14 mouse cellular contexts compared by ENCODE assay signal in the genomic region with DNA sequence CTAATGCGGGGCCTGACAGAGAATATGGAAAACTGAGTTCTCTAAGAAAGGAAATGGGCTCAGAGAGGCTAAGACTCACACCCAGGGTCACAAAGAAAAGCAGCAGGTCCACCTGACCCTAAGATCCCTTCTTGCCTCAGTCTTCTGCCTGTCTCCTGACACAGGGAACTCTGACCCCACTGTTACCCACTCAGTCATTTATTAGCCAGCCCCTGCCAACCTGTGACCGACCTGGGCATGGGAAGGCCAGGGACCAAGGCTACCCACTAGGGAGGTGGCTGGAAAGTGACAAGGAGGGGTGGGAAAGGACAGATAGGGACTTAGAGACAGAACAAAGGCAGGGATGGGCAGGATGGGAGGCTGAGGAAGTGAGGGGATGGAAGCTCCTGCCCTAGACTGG. TPM values are rescaled to one million over a fixed set of nuclear protein-coding genes. Genes with fewer than 3 reads are reported as not detected.
DNase-seq lines count a peak whose midpoint lies in the region; ATAC-seq and TF ChIP-seq lines count a peak whose summit lies in the region.
"Had no signal": no experiment of that assay in that cellular context is flagged by ENCODE, and none has a peak within 500 bp of the region (broad histone marks: within the 10 kb centered on the region; RNA-seq: fewer than 3 reads in every experiment).

No protein-coding gene starts in this region.

- peaks cover 51% of the 10 kb centered on the region for H3K4me1 ChIP-seq in hindbrain, embryonic 12.5 days
- peaks cover 27% of the 10 kb centered on the region for H3K4me1 ChIP-seq in hindbrain, embryonic 14.5 days (replicated peaks; ENCODE audit: control insufficient read depth, insufficient read depth, low read length)
- H3K4me1 ChIP-seq in lung, postnatal 0 days (ENCODE audit: insufficient read depth, low read depth, low read length) = peaks cover 42% of the 10 kb centered on the region

- TF ChIP-seq CTCF in gastrocnemius, adult 2 months (IDR thresholded peaks at IDR 0.05) = no peak
- TF ChIP-seq CTCF in lung, postnatal 0 days (IDR thresholded peaks at IDR 0.05) = no peak

- H3K4me2 ChIP-seq in hindbrain, embryonic 12.5 days (replicated peaks) = no peak overlapping the region
- no peak overlapping the region for H3K4me2 ChIP-seq in hindbrain, embryonic 14.5 days (replicated peaks)
- no peak overlapping the region for H3K4me2 ChIP-seq in lung, postnatal 0 days (replicated peaks; ENCODE audit: low read depth, low read length)
- H3K4me2 ChIP-seq: neural tube, embryonic 13.5 days; stomach, embryonic 15.5 days had no signal

- no peak for ATAC-seq in hindbrain, embryonic 12.5 days (ENCODE audit: low FRiP score)
- ATAC-seq in hindbrain, embryonic 14.5 days (ENCODE audit: low FRiP score) = no peak
- ATAC-seq in lung, postnatal 0 days = no peak
- ATAC-seq in megakaryocyte-erythroid progenitor cell, adult 5-6 weeks (replicated peaks; ENCODE audit: low FRiP score, low TSS enrichment, poor library complexity, severe bottlenecking) = no peak
- ATAC-seq: forebrain, embryonic 16.5 days had no signal

- peak overlapping the region; percentile 83 for H3K27ac ChIP-seq in gastrocnemius, adult 2 months
- 0 out of 2 replicates have a peak overlapping the region, but pooled peaks have one; percentile 12 for H3K27ac ChIP-seq in hindbrain, embryonic 12.5 days
- no peak overlapping the region for H3K27ac ChIP-seq in hindbrain, embryonic 14.5 days
- peak overlapping the region; percentile 91 for H3K27ac ChIP-seq in lung, postnatal 0 days (ENCODE audit: low read length)
- H3K27ac ChIP-seq: neural tube, embryonic 13.5 days; stomach, embryonic 15.5 days had no signal

- H3K4me3 ChIP-seq in gastrocnemius, adult 2 months = no peak overlapping the region
- H3K4me3 ChIP-seq in hindbrain, embryonic 12.5 days = no peak overlapping the region
- H3K4me3 ChIP-seq in hindbrain, embryonic 14.5 days (replicated peaks; ENCODE audit: low read length) = no peak overlapping the region
- H3K4me3 ChIP-seq in lung, postnatal 0 days (ENCODE audit: low read depth, low read length) = no peak overlapping the region
- H3K4me3 ChIP-seq: megakaryocyte, embryonic 14.5 days; neural tube, embryonic 13.5 days; stomach, embryonic 15.5 days had no signal

- no peak for TF ChIP-seq EP300 in lung, postnatal 0 days (IDR thresholded peaks at IDR 0.05)

- intact Hi-C loops in gastrocnemius, adult 2 months (cut with DNase I) = no loop called here
- intact Hi-C loops in gastrocnemius, postnatal 36 days (cut with DNase I) = no loop called here

- no peaks in the 10 kb centered on the region for H3K9me3 ChIP-seq in hindbrain, embryonic 12.5 days (replicated peaks)
- no peaks in the 10 kb centered on the region for H3K9me3 ChIP-seq in hindbrain, embryonic 14.5 days (ENCODE audit: control insufficient read depth, low read length)
- no peaks in the 10 kb centered on the region for H3K9me3 ChIP-seq in lung, postnatal 0 days (ENCODE audit: low read length)
- H3K9me3 ChIP-seq: megakaryocyte, embryonic 14.5 days; neural tube, embryonic 13.5 days; stomach, embryonic 15.5 days had no signal

- no peak overlapping the region for H3K9ac ChIP-seq in hindbrain, embryonic 12.5 days
- H3K9ac ChIP-seq in hindbrain, embryonic 14.5 days = no peak overlapping the region
- H3K9ac ChIP-seq in lung, postnatal 0 days (replicated peaks; ENCODE audit: low read depth) = no peak overlapping the region
- H3K9ac ChIP-seq: neural tube, embryonic 13.5 days; stomach, embryonic 15.5 days had no signal

- H3K27me3 ChIP-seq in hindbrain, embryonic 12.5 days = peaks cover 8% of the 10 kb centered on the region; the same call in 1 of the 2 replicates
- H3K27me3 ChIP-seq in hindbrain, embryonic 14.5 days (ENCODE audit: control insufficient read depth, insufficient read depth, low read length) = no peaks in the 10 kb centered on the region
- no peaks in the 10 kb centered on the region for H3K27me3 ChIP-seq in lung, postnatal 0 days (replicated peaks; ENCODE audit: insufficient read depth, low read length)
- H3K27me3 ChIP-seq: neural tube, embryonic 13.5 days; stomach, embryonic 15.5 days had no signal

- no peaks in the 10 kb centered on the region for H3K36me3 ChIP-seq in hindbrain, embryonic 12.5 days
- H3K36me3 ChIP-seq in hindbrain, embryonic 14.5 days (replicated peaks; ENCODE audit: control insufficient read depth, insufficient read depth) = no peaks in the 10 kb centered on the region
- H3K36me3 ChIP-seq in lung, postnatal 0 days (ENCODE audit: insufficient read depth, low read length) = no peaks in the 10 kb centered on the region
- H3K36me3 ChIP-seq: neural tube, embryonic 13.5 days; stomach, embryonic 15.5 days had no signal

- DNase-seq in gastrocnemius, adult 2 months = no peak
- DNase-seq in gastrocnemius, postnatal 36 days = no peak
- no peak for DNase-seq in hindbrain, embryonic 14.5 days (ENCODE audit: low spot score)
- DNase-seq in lung, postnatal 0 days (ENCODE audit: low spot score) = no peak
- no peak for DNase-seq in lung, adult 18-20 months
- DNase-seq in right cerebral cortex, postnatal 14 days = no peak
- DNase-seq: cerebellum, adult 2 months; thymus, postnatal 36 days had no signal

- WGBS in hindbrain, embryonic 12.5 days = 77% methylated on average over 2 of the region's 2 CpGs
- 86% methylated on average over 2 of the region's 2 CpGs for WGBS in hindbrain, embryonic 14.5 days
- WGBS in lung, postnatal 0 days = 82% methylated on average over 2 of the region's 2 CpGs

RNA-seq across cellular contexts. Expression of gene Shb, which starts 26.6 kb away (rescaled TPM):
- total RNA-seq in gastrocnemius, adult 2 months (2021) = 10 to 100 TPM in 1 of 2 experiments, 1 to 10 TPM in 1; 6.5 to 10.0 TPM
- total RNA-seq in gastrocnemius, postnatal 36 days (2021) = 1 to 10 TPM; 6.3 to 6.7 TPM
- 10.0 and 10.1 TPM in 2 replicates for polyA plus RNA-seq in hindbrain, embryonic 12.5 days (2016; fragmentation: Nextera tagmentation; extraction: Ambion mirVana)
- 8.7 and 9.9 TPM in 2 replicates for polyA plus RNA-seq in hindbrain, embryonic 14.5 days (2014; fragmentation: Nextera tagmentation; extraction: Ambion mirVana)
- 7.1 and 8.8 TPM in 2 replicates for polyA plus RNA-seq in lung, postnatal 0 days (2015; fragmentation: Nextera tagmentation; extraction: Ambion mirVana)
- 3.3 and 7.8 TPM in 2 replicates for total RNA-seq in megakaryocyte-erythroid progenitor cell, adult 5-6 weeks (2014; fragmentation: Nextera tagmentation)
- 0.50 and 8.9 TPM in 2 replicates for total RNA-seq in megakaryocyte-erythroid progenitor cell, adult 5-6 weeks (2017)
